Mouse (Mus musculus) kidney, adult 11 months (tissue): ENCODE data around the gene H3f3b.
A peak's percentile ranks its signal among the peaks of the same experiment; 100 is the strongest.

Source experiments
- DNase-seq: peaks from one replicate; pipeline ENCODE4 v3.0.0; 2022

The H3f3b gene

DNA sequence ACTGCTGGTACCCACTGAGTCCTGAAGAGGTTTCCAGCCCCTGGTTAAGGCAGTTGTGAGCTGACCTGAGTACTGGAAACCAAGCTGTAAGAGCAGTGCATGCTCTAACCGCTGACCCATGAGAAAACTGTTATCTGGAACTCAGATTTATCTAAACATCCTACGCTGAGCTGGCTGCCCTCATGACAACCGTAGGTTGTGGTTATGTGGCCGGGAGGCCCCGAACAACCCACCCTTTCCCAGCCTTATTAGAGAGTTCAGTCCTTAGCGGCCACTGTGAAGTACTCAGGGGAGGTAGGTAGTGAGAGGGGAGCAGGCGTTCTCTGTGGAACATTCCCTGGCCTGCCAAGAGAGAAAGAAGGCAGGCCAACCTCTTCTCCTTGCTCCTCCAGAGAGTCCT, 28.7 kb downstream of the H3f3b start:
- DNase-seq, result no peak

DNA sequence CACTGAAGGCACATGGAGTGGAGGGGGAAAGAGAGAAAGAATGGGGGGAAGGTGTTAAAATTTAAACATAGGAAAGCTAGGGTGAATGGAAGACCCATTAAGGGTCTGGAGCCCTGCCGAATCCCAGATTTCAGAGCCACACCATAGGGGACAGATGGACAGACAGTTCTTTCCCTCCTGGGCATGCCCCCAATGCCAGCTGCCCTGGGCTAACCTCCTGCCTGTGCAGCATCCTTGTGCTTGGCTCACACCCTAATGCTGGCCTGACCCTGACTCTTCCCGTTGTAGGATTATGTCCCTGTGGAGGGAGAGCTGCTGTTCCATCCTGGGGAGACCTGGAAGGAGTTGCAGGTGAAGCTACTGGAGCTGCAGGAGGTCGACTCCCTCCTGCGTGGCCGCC, 30.1 kb downstream of the H3f3b start:
- DNase-seq, result no peak

DNA sequence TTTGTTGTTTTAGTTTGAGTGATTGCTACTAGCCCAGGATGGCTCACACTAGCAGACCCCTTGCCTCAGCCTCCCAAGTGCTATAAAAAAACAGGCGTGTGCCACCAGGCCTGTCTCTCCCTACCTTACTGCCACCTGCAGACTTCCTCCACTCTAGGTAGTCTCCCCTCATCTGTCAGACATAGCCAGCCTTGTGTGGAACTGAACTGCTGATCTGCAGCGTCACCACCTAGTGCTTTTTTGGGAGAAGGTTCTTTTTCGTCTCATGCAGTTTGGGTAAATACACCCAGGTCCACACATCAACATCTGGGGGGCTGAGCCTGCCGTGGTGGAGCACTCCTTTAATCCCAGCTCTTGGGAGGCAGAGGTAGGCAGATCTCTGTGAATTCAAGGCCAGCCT, 30.7 kb downstream of the H3f3b start:
- DNase-seq, result no peak

DNA sequence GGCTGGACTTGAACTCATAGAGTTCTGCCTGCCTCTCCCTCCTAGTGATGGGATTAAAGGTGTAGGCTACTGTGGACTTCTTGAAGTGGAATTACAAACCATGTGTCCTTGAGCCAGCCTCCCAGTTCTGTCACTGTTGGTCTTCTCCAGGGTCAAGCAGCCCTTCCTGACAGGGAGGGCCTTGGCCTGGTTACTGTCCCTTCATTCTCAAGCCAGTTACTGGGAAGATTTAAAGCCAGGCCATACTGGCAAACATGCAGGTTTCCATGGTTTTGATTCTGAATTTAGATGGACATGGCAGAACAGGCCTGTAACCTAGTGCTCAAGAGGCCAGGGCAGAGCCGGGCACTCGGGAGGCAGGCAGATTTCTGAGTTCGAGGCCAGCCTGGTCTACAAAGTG, 32.5 kb downstream of the H3f3b start:
- DNase-seq, result no peak

DNA sequence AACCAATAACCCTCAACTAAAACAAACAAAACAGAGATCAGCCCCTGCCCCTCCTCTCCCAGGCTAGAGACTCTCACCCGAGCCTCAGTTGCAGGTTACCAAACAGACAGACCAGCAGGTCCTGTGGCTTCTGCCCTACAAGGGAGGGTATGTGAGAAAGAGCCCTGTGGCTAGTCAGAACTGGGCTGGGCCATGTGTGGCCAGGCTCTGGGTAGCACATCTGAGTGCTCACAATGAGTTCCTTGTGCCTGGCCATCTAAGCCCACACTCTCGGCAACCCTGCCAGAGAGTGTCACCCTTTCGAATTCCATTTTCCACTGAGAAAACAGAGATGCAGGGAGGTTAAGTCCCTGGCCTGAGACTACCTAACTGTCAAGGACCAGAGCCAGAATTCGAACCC, 35.7 kb downstream of the H3f3b start:
- no peak for DNase-seq

DNA sequence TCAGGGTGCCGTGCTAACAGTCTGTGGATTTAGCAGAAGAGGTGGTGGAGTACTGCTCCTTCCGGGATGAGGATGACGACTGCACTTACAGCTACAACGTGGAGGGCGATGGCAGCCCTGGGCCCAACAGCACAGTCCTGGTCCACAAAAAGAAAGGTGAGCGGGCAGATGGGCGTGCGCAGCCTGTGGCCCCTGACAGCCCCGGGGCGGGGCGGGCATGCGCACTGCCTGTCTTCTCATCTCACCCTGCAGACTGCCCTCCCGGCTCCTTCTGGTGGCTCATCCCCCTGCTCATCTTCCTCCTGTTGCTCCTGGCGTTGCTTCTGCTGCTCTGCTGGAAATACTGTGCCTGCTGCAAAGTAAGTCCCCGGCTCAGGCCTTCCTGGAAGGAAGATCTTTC, 38.1 kb downstream of the H3f3b start:
- no peak for DNase-seq

DNA sequence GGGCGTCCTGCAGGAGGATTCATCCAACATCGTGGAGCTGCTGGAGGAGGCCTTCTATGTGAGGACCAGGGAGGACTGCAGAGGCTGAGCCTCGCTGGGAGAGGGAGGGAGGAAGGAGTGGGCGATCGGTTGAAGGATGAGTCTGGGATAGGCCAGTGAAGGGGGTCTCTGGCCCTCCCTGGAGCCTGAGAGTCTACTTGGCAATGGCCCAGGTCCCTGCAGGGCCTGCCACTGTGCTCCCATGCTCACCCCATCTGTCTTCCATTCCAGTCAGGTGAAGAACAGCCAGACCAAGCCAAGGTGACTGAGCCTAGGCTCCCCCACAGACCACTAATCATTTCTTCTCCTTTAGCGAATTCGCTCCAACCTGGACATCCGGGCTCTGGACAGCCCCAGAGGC, 44.5 kb downstream of the H3f3b start:
- DNase-seq, result no peak

DNA sequence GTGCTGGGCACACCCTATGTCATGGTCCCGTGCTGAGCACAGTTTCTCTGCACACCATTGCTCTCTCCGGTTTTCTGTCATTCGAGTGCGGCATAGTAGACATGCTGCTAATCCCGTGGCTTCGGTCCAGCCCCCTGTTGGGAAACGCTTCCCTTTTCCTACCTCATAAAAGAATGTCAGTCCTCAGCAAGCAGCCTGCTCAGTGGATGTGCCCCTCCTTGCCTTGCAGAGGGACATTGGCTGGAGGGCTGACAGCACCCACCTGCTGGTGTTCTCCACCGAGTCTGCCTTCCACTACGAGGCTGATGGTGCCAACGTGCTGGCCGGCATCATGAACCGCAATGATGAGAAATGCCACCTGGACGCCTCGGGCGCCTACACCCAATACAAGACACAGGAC, 45.3 kb downstream of the H3f3b start:
- DNase-seq, result no peak

DNA sequence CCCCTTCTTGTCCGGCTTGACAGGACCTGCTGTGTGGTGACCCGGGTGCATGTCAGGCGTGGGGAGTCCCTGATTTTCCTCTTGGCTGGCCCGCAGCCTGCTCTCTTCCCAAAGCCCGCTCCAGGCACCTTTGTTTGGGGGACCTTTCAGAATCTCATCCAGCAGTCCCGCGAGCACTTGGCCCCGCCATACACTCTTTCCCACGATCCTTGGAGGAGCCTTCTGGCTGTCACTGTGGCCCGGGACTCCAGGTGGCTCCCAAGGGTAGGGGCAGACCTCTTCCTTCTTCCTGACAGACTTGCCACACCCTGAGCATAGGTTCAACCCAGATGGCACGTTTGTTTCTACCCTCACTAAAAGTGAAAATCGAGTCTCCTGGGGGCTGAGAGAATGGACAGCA, 52.2 kb downstream of the H3f3b start:
- DNase-seq, result no peak

DNA sequence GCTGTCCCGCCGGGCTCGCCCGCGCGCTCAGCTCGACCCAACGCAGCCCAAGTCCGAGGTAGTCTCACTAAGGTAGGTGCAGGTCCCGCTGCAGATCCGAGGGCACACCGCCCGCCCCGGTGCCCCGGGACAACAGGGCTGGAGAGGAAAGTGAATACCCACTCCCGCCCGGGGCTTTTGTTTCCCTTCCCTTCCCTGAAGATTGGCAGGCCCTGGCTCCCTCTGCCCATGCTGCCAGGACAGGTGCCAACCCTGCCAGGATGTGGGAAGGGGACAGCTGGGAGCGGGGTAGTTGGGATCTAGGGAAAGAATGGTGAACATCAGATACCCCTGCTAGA, 52.7 kb downstream of the H3f3b start:
- no peak for DNase-seq

DNA sequence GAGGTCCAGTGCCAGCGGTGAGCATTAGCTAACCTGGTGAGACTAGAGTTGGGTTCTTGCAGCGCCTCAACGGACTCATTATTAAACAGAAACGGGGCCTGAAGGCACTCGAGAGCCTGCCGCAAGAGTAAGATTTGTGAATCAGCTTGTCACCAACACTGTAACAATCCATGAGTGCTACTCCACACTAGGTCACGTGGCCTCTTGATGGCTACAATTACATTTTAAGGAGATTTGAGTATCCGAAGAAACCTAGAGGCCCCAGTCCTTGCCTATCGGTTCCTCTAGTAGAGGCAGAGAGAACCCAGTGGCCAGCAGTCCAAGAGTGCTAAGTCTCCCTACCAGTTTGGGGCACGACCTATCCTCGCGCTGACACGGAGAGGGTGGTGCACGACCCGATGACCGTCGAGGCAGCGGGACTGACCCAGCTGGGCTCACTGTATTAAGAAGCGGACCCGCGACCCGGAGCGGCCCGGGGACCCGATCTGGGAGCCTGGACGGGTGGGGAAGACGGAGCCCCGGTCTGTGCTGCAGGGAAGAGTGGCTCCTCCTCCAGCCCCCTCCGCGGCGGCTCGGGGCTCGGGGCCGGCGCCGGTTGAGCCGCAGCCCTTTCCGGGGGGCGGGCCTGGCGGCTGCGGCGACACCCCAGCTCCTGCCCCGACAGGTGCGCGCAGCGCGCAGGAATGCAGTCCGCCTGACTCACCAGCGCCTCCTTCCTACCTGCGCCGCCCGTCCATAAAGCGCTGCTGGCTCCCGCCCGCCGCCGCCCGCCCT, 53.3 kb downstream of the H3f3b start, which contains the start of gene Itgb4:
Itgb4 (plus strand) TSS at position 401 of the 774 bp plus-strand sequence.
- peak; percentile 57 for DNase-seq
